In the genomic region with DNA sequence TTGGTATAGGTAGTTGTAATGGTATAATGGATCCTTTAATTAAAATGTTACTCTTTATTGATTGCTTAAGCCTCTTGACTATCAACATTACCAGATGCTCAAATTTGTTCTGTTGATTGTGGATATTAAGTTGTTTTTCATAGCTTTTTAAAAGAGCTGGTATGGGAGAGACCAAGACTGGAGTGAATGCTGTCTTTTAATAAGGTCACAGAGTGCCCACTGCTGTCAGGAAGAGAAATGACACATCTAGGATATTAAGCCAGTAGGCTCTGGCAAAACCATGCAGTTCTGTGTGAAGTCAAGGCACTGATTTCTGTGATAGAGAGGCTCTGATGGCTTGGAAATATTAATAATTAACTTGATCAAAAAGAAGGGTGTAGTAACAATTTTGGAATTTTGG, we compare ENCODE assay signal across 8 mouse cellular contexts. TPM values are rescaled to one million over a fixed set of nuclear protein-coding genes. Genes with fewer than 3 reads are reported as not detected.
DNase-seq lines count a peak whose midpoint lies in the region; ATAC-seq and TF ChIP-seq lines count a peak whose summit lies in the region.
"Had no signal": no experiment of that assay in that cellular context is flagged by ENCODE, and none has a peak within 500 bp of the region (broad histone marks: within the 10 kb centered on the region; RNA-seq: fewer than 3 reads in every experiment).

No protein-coding gene starts in this region.

- H3K4me3 ChIP-seq in kidney, adult 2 months (ENCODE audit: insufficient read depth, low read depth, low read length), result no peak overlapping the region
- H3K4me3 ChIP-seq in kidney, embryonic 15.5 days (replicated peaks), result no peak overlapping the region
- no peak overlapping the region for H3K4me3 ChIP-seq in G1E (ENCODE audit: low read depth, low read length)
- H3K4me3 ChIP-seq: megakaryocyte, embryonic 14.5 days had no signal

- H3K4me2 ChIP-seq in kidney, embryonic 15.5 days, result no peak overlapping the region

- no peak for TF ChIP-seq POLR2A in kidney, adult 2 months (IDR thresholded peaks at IDR 0.05; ENCODE audit: low read depth, low read length)

- no peak overlapping the region for H3K9ac ChIP-seq in kidney, embryonic 15.5 days

- H3K4me1 ChIP-seq in kidney, adult 2 months (ENCODE audit: control insufficient read depth, insufficient read depth, low read length), result no peaks in the 10 kb centered on the region
- H3K4me1 ChIP-seq in kidney, embryonic 15.5 days, result no peaks in the 10 kb centered on the region
- H3K4me1 ChIP-seq in G1E (ENCODE audit: insufficient read depth, low read depth, low read length), result peaks cover 17% of the 10 kb centered on the region
- H3K4me1 ChIP-seq: megakaryocyte, embryonic 14.5 days had no signal

- TF ChIP-seq CTCF in kidney, adult 2 months (conservative IDR thresholded peaks at IDR 0.05; ENCODE audit: insufficient read depth, insufficient read length, low read depth, low read length), result peak; percentile 25; the same call in 1 of the 2 replicates
- no peak for TF ChIP-seq CTCF in G1E (IDR thresholded peaks at IDR 0.05; ENCODE audit: low read depth, low read length)

- H3K9me3 ChIP-seq in kidney, embryonic 15.5 days (replicated peaks), result no peaks in the 10 kb centered on the region
- no peaks in the 10 kb centered on the region for H3K9me3 ChIP-seq in G1E (replicated peaks)
- H3K9me3 ChIP-seq: megakaryocyte, embryonic 14.5 days had no signal

- H3K27me3 ChIP-seq in kidney, adult 2 months (replicated peaks; ENCODE audit: control insufficient read depth, insufficient read depth, low read length), result no peaks in the 10 kb centered on the region
- no peaks in the 10 kb centered on the region for H3K27me3 ChIP-seq in kidney, embryonic 15.5 days
- no peaks in the 10 kb centered on the region for H3K27me3 ChIP-seq in G1E (ENCODE audit: insufficient read depth, low read length)
- H3K27me3 ChIP-seq: megakaryocyte, embryonic 14.5 days had no signal

- peaks cover 2% of the 10 kb centered on the region; the same call in 1 of the 2 replicates for H3K36me3 ChIP-seq in kidney, adult 2 months (ENCODE audit: control insufficient read depth, insufficient read depth, low read length)
- H3K36me3 ChIP-seq in kidney, embryonic 15.5 days, result peaks cover 38% of the 10 kb centered on the region
- H3K36me3 ChIP-seq in G1E (replicated peaks), result peaks cover 73% of the 10 kb centered on the region

- peak; percentile 19 for DNase-seq in kidney, adult 2 months
- peak; percentile 3 for DNase-seq in G1E (ENCODE audit: low spot score)
- peak; percentile 3 for DNase-seq in c-Kit-negative CD71-positive TER-119-positive erythroid progenitor cells, embryonic 14.5 days (ENCODE audit: low read depth, low spot score)
- DNase-seq in lung, postnatal 36 days, result peak; percentile 39
- DNase-seq in frontal cortex, postnatal 36 days (ENCODE audit: low spot score in 2 of 2), result no peak
- DNase-seq in neural tube, embryonic 10.5 days (ENCODE audit: extremely low spot score, low spot score), result no peak

- no peak for ATAC-seq in kidney, embryonic 15.5 days (replicated peaks; ENCODE audit: low FRiP score)
- ATAC-seq in G1E (ENCODE audit: extremely low read depth, insufficient number of reproducible peaks, low FRiP score, poor library complexity, severe bottlenecking), result no peak

- no peak overlapping the region for H3K27ac ChIP-seq in kidney, adult 2 months (ENCODE audit: insufficient read depth, low read depth, low read length)
- no peak overlapping the region for H3K27ac ChIP-seq in kidney, embryonic 15.5 days

RNA-seq across cellular contexts. Expression of a gene that starts 34.1 kb away (rescaled TPM):
- polyA plus RNA-seq in kidney, adult 2 months (2012; rRNA removed), result 25.9 TPM in 2 replicates
- 23.1 and 23.7 TPM in 2 replicates for polyA plus RNA-seq in kidney, embryonic 15.5 days (2015; fragmentation: Nextera tagmentation; extraction: Ambion mirVana)
- total RNA-seq in G1E (2014; fragmentation: Nextera tagmentation) (77.4 and 80.8 TPM in 2 replicates), G1E (2017) (59.1 and 63.6 TPM in 2 replicates)
- 15.4 and 26.5 TPM in 2 replicates for polyA plus RNA-seq in G1E (2012)

Comparison
In these comparisons a context has a peak if more than half of its experiments do, and no peak if none do; other contexts are left out.
1. DNase-seq: peak in kidney, adult 2 months (single experiment), G1E (single experiment), c-Kit-negative CD71-positive TER-119-positive erythroid progenitor cells, embryonic 14.5 days (single experiment) and lung, postnatal 36 days (single experiment); none in frontal cortex, postnatal 36 days (0 of 2) and neural tube, embryonic 10.5 days (single experiment).